Mouse (Mus musculus): Measurements from ENCODE around the gene Tcf20. TPM values are rescaled to one million over a fixed set of nuclear protein-coding genes. Genes with fewer than 3 reads are reported as not detected.

Gene Tcf20
- polyA plus RNA-seq, 1 experiment from 2014 or later: 8.6 TPM

- H3K4me1 ChIP-seq: peaks cover 24% of the 10 kb centered on the region
- 41% methylated on average over 6 of the region's 6 CpGs for WGBS
- H3K4me3 ChIP-seq (replicated peaks): 0 out of 2 replicates have a peak overlapping the region, but pooled peaks have one; percentile 12
- H3K36me3 ChIP-seq: no peaks in the 10 kb centered on the region
- peak overlapping the region; percentile 36; the same call in 1 of the 2 replicates for H3K27ac ChIP-seq
- H3K27me3 ChIP-seq (replicated peaks): 0 out of 2 replicates have a peak, but pooled peaks cover 4% of the 10 kb centered on the region
- ATAC-seq (ENCODE audit: insufficient read depth, low FRiP score, low read depth): no peak
- peak overlapping the region; percentile 47 for H3K4me2 ChIP-seq
- H3K9me3 ChIP-seq: no peaks in the 10 kb centered on the region
- no peak overlapping the region for H3K9ac ChIP-seq
Observed at GRCm38 (mm10) chr15:82967947-82968346, 19.7 kb downstream of the Tcf20 start.

- Histone ChIP-seq H3K4me1 (peaks cover 53% of the 10 kb centered on the region), H3K4me2 (peak overlapping the region; percentile 90; the same call in 1 of the 2 replicates), H3K27ac (peak overlapping the region; percentile 59; the same call in 1 of the 2 replicates), H3K9me3 (no peaks in the 10 kb centered on the region), H3K36me3 (no peaks in the 10 kb centered on the region), H3K9ac (no peak overlapping the region), H3K4me3 (replicated peaks) (peak overlapping the region; percentile 46; the same call in 1 of the 2 replicates), H3K27me3 (replicated peaks) (peaks cover 21% of the 10 kb centered on the region)
- ATAC-seq (ENCODE audit: insufficient read depth, low FRiP score, low read depth): no peak
- 81% methylated on average over 14 of the region's 14 CpGs for WGBS
Observed at GRCm38 (mm10) chr15:82964266-82964825, 23.3 kb downstream of the Tcf20 start.

GRCm38 (mm10) chr15:82963556-82964156 is 24.0 kb downstream of the Tcf20 start:
- Histone ChIP-seq H3K27me3 (replicated peaks) (peaks cover 25% of the 10 kb centered on the region), H3K4me1 (peaks cover 53% of the 10 kb centered on the region)
- WGBS: under 1% methylated on average over 32 of the region's 82 CpGs

DNA sequence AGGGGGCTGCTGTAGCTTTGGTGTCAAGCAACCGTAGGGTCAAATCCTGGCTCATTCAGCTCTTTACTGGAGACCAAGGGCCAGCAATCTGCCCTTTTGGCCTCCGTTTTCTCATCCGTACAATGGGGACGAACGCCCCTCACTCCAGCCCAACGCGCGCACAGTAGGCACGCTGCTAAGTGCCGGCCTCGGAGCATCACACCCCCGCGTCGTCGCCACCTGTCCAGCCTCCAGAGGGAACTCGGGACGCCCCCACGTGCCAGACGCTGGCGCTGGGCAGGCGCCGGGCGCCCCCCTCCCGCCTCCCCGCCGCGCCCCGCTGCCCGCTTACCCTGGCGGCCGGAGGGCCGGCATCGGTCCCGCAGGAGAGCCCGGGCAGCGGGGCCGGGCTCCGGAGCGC is 24.6 kb downstream of the Tcf20 start:
- H3K4me2 ChIP-seq: peak overlapping the region; percentile 90
- no peak for ATAC-seq (ENCODE audit: insufficient read depth, low FRiP score, low read depth)
- peaks cover 25% of the 10 kb centered on the region for H3K27me3 ChIP-seq (replicated peaks)
- H3K4me3 ChIP-seq (replicated peaks): peak overlapping the region; percentile 57
- no peaks in the 10 kb centered on the region for H3K9me3 ChIP-seq
- H3K27ac ChIP-seq: peak overlapping the region; percentile 51; the same call in 1 of the 2 replicates
- no peaks in the 10 kb centered on the region for H3K36me3 ChIP-seq
- peak overlapping the region; percentile 48; the same call in 1 of the 2 replicates for H3K9ac ChIP-seq
- H3K4me1 ChIP-seq: peaks cover 53% of the 10 kb centered on the region
- WGBS: 3% methylated on average over 26 of the region's 39 CpGs

More at GRCm38 (mm10) chr15:82963556-82964156, 24.0 kb downstream of the Tcf20 start:
- Histone ChIP-seq H3K27ac (peak overlapping the region; percentile 59; the same call in 1 of the 2 replicates), H3K4me3 (replicated peaks) (peak overlapping the region; percentile 46), H3K4me2 (peak overlapping the region; percentile 90), H3K36me3 (no peaks in the 10 kb centered on the region), H3K9ac (peak overlapping the region; percentile 48; the same call in 1 of the 2 replicates), H3K9me3 (no peaks in the 10 kb centered on the region)
- ATAC-seq (ENCODE audit: insufficient read depth, low FRiP score, low read depth): no peak

DNA sequence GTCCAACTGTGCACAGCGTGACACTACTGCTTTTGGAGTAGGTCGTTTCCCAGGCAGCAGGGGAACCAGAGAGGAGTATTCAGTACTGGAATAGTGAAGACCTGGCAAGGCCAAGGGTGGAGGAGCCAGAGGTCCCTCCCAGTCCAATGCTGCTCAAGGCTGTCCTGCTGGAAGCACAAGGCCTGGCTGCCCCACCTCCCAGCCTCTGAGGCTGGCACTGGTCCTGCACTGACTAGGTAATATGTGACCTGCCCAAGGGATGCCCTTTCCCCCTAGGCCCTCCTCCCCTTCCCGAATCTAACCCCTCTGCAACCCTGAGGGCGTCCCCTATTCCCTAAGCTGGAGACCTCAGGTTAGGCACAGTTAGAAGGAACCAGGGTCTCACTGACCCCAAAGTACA is 25.1 kb downstream of the Tcf20 start:
- WGBS: 51% methylated on average over 4 of the region's 4 CpGs
- peaks cover 50% of the 10 kb centered on the region for H3K4me1 ChIP-seq

DNA sequence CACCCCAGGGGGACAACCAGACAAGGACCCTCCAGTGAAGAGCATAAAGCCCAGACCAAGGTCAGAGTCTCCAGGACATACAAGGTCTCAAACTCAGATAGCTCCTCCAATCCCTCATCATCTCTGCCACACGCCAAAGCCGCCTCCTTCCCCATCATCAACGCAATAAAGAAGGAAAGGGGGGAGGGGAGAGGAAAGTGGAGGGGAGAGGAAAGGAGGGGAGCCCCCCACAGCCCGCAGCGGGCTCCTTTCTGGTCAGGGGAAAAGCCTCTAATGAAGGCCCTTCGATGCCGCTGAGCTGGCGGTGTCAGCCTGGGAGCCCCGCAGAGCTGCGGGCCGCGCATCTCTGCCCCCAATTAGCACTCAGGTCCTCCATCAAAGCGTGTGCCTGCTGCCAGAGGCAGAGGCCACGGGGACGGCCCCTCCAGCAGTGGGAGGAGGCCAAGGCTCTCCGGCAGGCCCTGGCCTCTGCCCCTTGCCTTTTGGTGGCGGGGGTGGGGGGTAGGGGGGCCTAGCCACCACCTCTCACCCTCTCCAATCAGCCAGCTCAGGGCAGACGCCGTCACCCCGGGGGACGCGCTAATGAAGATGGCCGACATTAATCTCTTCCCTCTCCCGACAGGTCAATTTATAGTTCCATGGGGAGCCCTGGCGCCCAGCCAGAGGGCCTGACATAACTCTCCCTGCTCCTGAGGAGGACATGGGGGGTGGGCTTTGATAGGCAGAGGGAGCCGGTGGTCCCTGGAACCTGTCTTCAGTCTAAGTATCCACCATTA is 26.7 kb downstream of the Tcf20 start:
- Histone ChIP-seq H3K27me3 (replicated peaks) (peaks cover 25% of the 10 kb centered on the region), H3K4me2 (peak overlapping the region; percentile 90), H3K4me3 (replicated peaks) (peak overlapping the region; percentile 19), H3K9me3 (no peaks in the 10 kb centered on the region), H3K36me3 (no peaks in the 10 kb centered on the region), H3K9ac (no peak overlapping the region), H3K27ac (no peak overlapping the region), H3K4me1 (peaks cover 50% of the 10 kb centered on the region)
- no peak for ATAC-seq (ENCODE audit: insufficient read depth, low FRiP score, low read depth)
- WGBS: 11% methylated on average over 26 of the region's 26 CpGs

More for the DNA sequence above, 25.1 kb downstream of the Tcf20 start:
- H3K27me3 ChIP-seq (replicated peaks): peaks cover 25% of the 10 kb centered on the region
- no peak for ATAC-seq (ENCODE audit: insufficient read depth, low FRiP score, low read depth)
- H3K36me3 ChIP-seq: no peaks in the 10 kb centered on the region
- peak overlapping the region; percentile 16; the same call in 1 of the 2 replicates for H3K27ac ChIP-seq
- H3K4me3 ChIP-seq (replicated peaks): peak overlapping the region; percentile 57
- H3K9me3 ChIP-seq: no peaks in the 10 kb centered on the region
- H3K9ac ChIP-seq: 0 out of 2 replicates have a peak overlapping the region, but pooled peaks have one; percentile 48
- peak overlapping the region; percentile 90 for H3K4me2 ChIP-seq

DNA sequence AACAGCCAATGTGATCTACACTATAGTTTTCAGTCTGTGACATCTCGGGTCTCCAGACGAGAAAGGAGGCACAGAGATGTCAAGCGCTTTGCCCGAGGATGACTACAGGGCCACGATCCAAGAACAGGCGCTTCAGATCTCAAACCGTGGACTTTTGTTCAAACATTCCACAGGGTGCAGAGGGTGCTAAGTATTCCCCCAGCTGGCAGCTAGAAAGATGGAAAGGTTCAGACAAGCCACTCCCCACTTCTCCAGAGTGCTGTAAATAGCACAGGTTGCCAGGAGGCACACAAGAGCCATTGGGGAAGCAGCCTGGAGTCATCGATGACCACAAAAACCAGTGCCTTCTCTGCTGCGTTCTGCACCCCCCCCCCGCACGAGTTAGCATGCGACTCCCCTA is 28.5 kb downstream of the Tcf20 start:
- Histone ChIP-seq H3K9ac (no peak overlapping the region), H3K4me1 (peaks cover 50% of the 10 kb centered on the region)
- WGBS: 45% methylated on average over 12 of the region's 12 CpGs

GRCm38 (mm10) chr15:82958253-82958701 is 29.4 kb downstream of the Tcf20 start:
- H3K9me3 ChIP-seq: no peaks in the 10 kb centered on the region
- no peak overlapping the region for H3K27ac ChIP-seq
- H3K4me2 ChIP-seq: peak overlapping the region; percentile 33
- ATAC-seq (ENCODE audit: insufficient read depth, low FRiP score, low read depth): no peak
- no peak overlapping the region for H3K9ac ChIP-seq
- H3K27me3 ChIP-seq (replicated peaks): peaks cover 21% of the 10 kb centered on the region
- 22% methylated on average over 16 of the region's 16 CpGs for WGBS
- H3K4me1 ChIP-seq: peaks cover 51% of the 10 kb centered on the region
- no peak overlapping the region; the same call in 1 of the 2 replicates for H3K4me3 ChIP-seq (replicated peaks)
- no peaks in the 10 kb centered on the region for H3K36me3 ChIP-seq

More for the DNA sequence above, 28.5 kb downstream of the Tcf20 start:
- Histone ChIP-seq H3K9me3 (no peaks in the 10 kb centered on the region), H3K36me3 (no peaks in the 10 kb centered on the region), H3K4me2 (0 out of 2 replicates have a peak overlapping the region, but pooled peaks have one; percentile 33), H3K27ac (no peak overlapping the region), H3K4me3 (replicated peaks) (no peak overlapping the region), H3K27me3 (replicated peaks) (peaks cover 21% of the 10 kb centered on the region)
- no peak for ATAC-seq (ENCODE audit: insufficient read depth, low FRiP score, low read depth)

DNA sequence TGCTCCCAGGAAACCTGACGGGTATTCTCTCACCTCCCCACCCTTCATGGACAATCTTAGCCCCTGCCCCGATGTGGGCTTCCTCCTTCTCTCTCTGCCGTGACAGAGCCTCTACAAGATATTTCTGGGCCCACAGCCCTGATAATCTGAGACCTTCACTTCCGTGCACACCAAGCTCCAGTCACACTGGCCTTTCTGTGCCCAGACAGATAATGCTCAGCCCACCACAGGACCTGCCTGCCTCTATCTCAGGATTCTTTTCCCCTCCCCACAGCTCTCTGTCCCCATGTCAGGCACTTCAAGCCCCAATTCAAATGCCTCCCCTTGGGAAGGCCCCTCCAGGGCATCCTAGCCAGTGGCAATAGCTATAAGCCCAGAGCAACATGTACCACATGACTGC is 31.0 kb downstream of the Tcf20 start:
- Histone ChIP-seq H3K4me1 (peaks cover 50% of the 10 kb centered on the region), H3K9ac (no peak overlapping the region), H3K27me3 (replicated peaks) (peaks cover 17% of the 10 kb centered on the region), H3K4me3 (replicated peaks) (no peak overlapping the region), H3K27ac (no peak overlapping the region), H3K9me3 (no peaks in the 10 kb centered on the region), H3K4me2 (no peak overlapping the region), H3K36me3 (no peaks in the 10 kb centered on the region)
- no peak for ATAC-seq (ENCODE audit: insufficient read depth, low FRiP score, low read depth)
- 72% methylated on average over 4 of the region's 4 CpGs for WGBS

DNA sequence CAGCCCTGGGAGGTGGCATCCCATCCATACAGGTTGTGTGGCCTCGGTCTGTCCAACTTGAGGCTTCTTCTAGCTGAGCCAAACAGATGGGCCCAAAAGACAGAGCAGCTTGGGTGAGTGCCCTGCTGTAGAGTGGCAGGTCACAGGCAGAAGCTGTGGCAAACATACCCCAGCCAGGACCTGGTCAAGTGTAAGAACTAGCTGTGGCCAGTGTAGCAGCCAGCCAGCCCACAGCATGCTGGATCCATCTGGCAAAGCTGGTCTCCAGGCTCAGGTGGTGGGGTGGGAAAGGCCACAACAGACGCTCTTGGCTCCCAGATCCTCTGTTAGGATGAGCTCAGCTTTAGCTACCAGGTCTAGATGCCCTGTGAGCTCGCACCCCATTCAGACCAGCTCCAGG is 31.4 kb downstream of the Tcf20 start:
- ATAC-seq (ENCODE audit: insufficient read depth, low FRiP score, low read depth): no peak
- Histone ChIP-seq H3K9ac (no peak overlapping the region), H3K4me3 (replicated peaks) (no peak overlapping the region), H3K4me2 (no peak overlapping the region), H3K4me1 (peaks cover 46% of the 10 kb centered on the region), H3K36me3 (no peaks in the 10 kb centered on the region), H3K27me3 (replicated peaks) (peaks cover 17% of the 10 kb centered on the region), H3K27ac (no peak overlapping the region), H3K9me3 (no peaks in the 10 kb centered on the region)
- 81% methylated on average over 3 of the region's 3 CpGs for WGBS

DNA sequence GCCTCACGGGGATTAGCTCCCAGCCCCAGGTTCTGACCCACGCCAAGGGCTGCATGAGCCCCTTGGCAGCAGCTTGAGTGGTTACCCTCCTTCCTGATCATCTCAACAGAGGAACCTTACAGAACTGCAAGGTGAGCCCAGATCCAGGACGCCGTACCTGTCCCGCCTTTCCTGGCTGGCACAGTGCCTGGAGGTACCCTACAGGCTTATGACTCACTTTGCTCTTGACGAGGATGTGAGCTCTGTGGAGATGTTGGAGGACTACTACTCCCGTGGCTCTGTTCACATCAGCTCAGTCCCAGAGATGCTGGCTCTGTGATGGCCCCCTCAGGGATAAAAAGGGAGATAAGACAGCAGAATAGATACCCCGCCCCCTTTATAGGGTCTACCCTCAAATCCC is 32.4 kb downstream of the Tcf20 start:
- H3K9ac ChIP-seq: no peak overlapping the region
- no peaks in the 10 kb centered on the region for H3K9me3 ChIP-seq
- no peak for ATAC-seq (ENCODE audit: insufficient read depth, low FRiP score, low read depth)
- WGBS: 75% methylated on average over 8 of the region's 8 CpGs
- H3K4me1 ChIP-seq: peaks cover 39% of the 10 kb centered on the region
- H3K27ac ChIP-seq: no peak overlapping the region
- no peaks in the 10 kb centered on the region for H3K36me3 ChIP-seq
- H3K4me3 ChIP-seq (replicated peaks): no peak overlapping the region
- peaks cover 11% of the 10 kb centered on the region; the same call in 1 of the 2 replicates for H3K27me3 ChIP-seq (replicated peaks)
- H3K4me2 ChIP-seq: no peak overlapping the region
